Mouse (Mus musculus) ovary, adult 18-20 months (tissue): ENCODE data around the gene Nova2.

Source experiments
- DNase-seq: peaks from one replicate; pipeline ENCODE4 v3.0.0; 2022; ENCODE audit warnings: low spot score, mixed read lengths

Nova2 gene

GRCm38 (mm10) chr7:19012025-19012621 lies 86.4 kb downstream of the Nova2 start:
- DNase-seq = no peak

- DNase-seq = no peak
Measured at GRCm38 (mm10) chr7:19012882-19013281, 87.2 kb downstream of the Nova2 start.

DNA sequence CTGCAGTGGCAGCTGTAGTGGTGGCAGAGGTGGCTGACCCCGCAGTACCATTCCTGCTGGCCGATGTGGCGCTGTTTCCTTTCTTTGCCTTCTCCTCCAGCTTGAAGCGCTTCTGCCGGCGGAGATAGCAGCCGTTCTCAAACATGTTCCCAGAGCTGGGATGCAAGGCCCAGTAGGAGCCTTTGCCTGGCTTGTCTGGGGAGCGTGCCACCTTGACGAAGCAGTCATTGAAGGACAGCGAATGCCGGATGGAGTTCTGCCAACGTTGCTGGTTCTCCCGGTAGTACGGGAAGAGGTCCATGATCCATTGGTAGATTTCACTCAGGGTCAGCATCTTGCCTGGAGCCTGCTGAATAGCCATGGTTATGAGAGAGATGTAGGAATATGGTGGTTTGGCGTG lies 88.8 kb downstream of the Nova2 start:
- no peak for DNase-seq
